Mouse (Mus musculus): ENCODE data around the gene Carmil2. TPM values are rescaled to one million over a fixed set of nuclear protein-coding genes. Genes with fewer than 3 reads are reported as not detected.
A peak's percentile ranks its signal among the peaks of the same experiment; 100 is the strongest.

Gene Carmil2
- total and polyA plus RNA-seq, 3 experiments: 9.5 to 62.7 TPM; not detected in 1

DNA sequence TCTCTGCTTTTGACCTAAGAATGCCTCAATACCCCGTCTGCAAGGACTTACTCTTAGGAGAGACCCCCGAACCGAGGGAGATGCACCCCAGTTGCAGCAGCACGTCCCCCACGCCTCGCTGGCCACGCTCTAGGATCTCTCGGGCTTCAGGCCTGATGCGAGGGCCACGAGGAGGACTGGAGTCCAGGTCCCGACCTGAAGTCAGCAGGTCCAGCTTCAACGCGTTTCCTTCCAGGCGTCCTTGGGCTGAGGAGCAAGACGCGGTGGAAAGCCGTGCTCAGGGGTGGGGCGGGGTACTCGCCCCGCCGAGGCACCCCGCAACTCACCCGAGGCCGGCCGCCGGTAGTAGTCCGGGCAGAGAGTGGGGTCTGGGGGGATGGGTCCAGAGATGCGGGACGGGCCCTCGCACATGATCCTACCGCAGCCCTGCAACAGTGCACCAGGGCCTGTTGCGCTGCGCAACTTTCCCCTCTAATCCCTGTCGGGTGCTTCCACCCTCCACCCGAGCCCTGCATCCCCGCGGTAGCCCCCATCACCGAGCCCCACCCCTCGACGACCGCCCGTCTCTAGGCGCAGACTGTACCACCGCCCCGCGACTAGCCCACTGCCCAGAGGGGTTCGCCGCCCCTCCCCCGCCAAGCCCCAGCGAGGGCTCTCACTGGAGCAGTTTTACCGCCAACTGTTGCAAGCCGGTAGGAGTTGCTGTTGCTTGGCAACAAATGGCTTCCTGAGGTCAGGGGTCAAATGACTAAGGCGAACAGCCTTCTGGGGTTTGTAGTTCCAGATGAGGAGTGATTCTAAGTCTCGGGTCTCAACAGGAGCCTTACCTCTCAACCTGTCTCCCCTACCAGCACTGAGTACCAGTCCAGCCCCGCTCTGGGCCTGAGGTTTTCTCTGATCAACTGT lies 21.7 kb downstream of the Carmil2 start, which contains the start of the genes 4933405L10Rik and Enkd1:
TSS of gene 4933405L10Rik (plus strand) at position 158 of the 906 bp plus-strand sequence.
TSS of gene Enkd1 (minus strand) at position 713 of the 906 bp plus-strand sequence.
- H3K27me3 ChIP-seq (ENCODE audit: control insufficient read depth in 1 of 2, insufficient read depth in 2 of 2, low read length in 2 of 2): no peaks in the 10 kb centered on the region
- peaks cover 5 to 13% of the 10 kb centered on the region in 2 experiments; a peak in 3 of 4 replicates for H3K4me1 ChIP-seq (ENCODE audit: control insufficient read depth in 1 of 2, insufficient read depth in 2 of 2, low read length in 2 of 2)
- no peaks in the 10 kb centered on the region for H3K9me3 ChIP-seq (replicated peaks; ENCODE audit: insufficient read depth, low read length)
- peaks cover 14% of the 10 kb centered on the region for H3K79me2 ChIP-seq (ENCODE audit: control insufficient read depth, insufficient read depth, low read length, poor library complexity)
- peak; percentile 94 for DNase-seq (ENCODE audit: low read depth, low spot score)
- peak within 1 kb of the TSS; percentile 68 to 93 for H3K4me3 ChIP-seq (ENCODE audit: control insufficient read depth in 1 of 2, insufficient read depth in 1 of 2, low read depth in 2 of 2, low read length in 2 of 2)
- peaks cover 0 to 11% of the 10 kb centered on the region in 2 experiments; a peak in 2 of 4 replicates for H3K36me3 ChIP-seq (ENCODE audit: control insufficient read depth in 1 of 2, insufficient read depth in 2 of 2, low read length in 2 of 2)
- peak within 1 kb of the TSS; percentile 90 for H3K9ac ChIP-seq (ENCODE audit: control insufficient read depth, low read depth, low read length, poor library complexity, severe bottlenecking)
- peak within 1 kb of the TSS; percentile 11 for H3K27ac ChIP-seq (ENCODE audit: control insufficient read depth, low read depth, low read length)
- peak; percentile 91 for TF ChIP-seq CHD2 (IDR thresholded peaks at IDR 0.05; ENCODE audit: low read length)
- no peak for TF ChIP-seq BHLHE40 (IDR thresholded peaks at IDR 0.05; ENCODE audit: borderline replicate concordance, low read depth, low read length)
- no peak for TF ChIP-seq GATA1 (IDR thresholded peaks at IDR 0.05; ENCODE audit: low read depth, low read length)
- TF ChIP-seq UBTF (IDR thresholded peaks at IDR 0.05; ENCODE audit: borderline replicate concordance, insufficient read depth, low read depth, low read length): no peak
- peak; percentile 97 for TF ChIP-seq KAT2A (conservative IDR thresholded peaks at IDR 0.05; ENCODE audit: low read depth, low read length)
- TF ChIP-seq ZMIZ1 (IDR thresholded peaks at IDR 0.05; ENCODE audit: low read depth, low read length): no peak
- no peak for TF ChIP-seq CHD1 (IDR thresholded peaks at IDR 0.05; ENCODE audit: low read depth, low read length)
- TF ChIP-seq NELFE (IDR thresholded peaks at IDR 0.05; ENCODE audit: low read depth, low read length): no peak; the same call in 1 of the 2 replicates
- no peak for TF ChIP-seq MAZ (IDR thresholded peaks at IDR 0.05; ENCODE audit: low read depth, low read length)
- TF ChIP-seq ZKSCAN1 (IDR thresholded peaks at IDR 0.05; ENCODE audit: low read depth, low read length): no peak
- no peak for TF ChIP-seq SMC3 (IDR thresholded peaks at IDR 0.05; ENCODE audit: low read depth, low read length)
- TF ChIP-seq JUND (IDR thresholded peaks at IDR 0.05; ENCODE audit: low read depth, low read length): no peak
- TF ChIP-seq ZNF384 (IDR thresholded peaks at IDR 0.05; ENCODE audit: low read depth, low read length): no peak
- TF ChIP-seq RCOR1 (IDR thresholded peaks at IDR 0.05; ENCODE audit: low read depth, low read length): no peak
- no peak for TF ChIP-seq MAFK (IDR thresholded peaks at IDR 0.05; ENCODE audit: borderline replicate concordance, low read depth, low read length)
- 0 out of 2 replicates have a peak, but pooled peaks have one; percentile 6 for TF ChIP-seq ETS1 (IDR thresholded peaks at IDR 0.05; ENCODE audit: low read depth, low read length)
- TF ChIP-seq GABPA (IDR thresholded peaks at IDR 0.05; ENCODE audit: low read depth, low read length): no peak
- peak; percentile 43; the same call in 1 of the 2 replicates for TF ChIP-seq MYB (IDR thresholded peaks at IDR 0.05; ENCODE audit: low read depth, low read length)
- peak; percentile 61 to 62; a peak in 3 of 4 replicates for TF ChIP-seq POLR2A (IDR thresholded peaks at IDR 0.05; ENCODE audit: control insufficient read depth in 1 of 2, insufficient read depth in 1 of 2, low read depth in 1 of 2, low read length in 2 of 2, poor library complexity in 1 of 2)
- no peak; a peak in 2 of 4 replicates for TF ChIP-seq EP300 (IDR thresholded peaks at IDR 0.05; ENCODE audit: low read depth in 1 of 2, low read length in 2 of 2)
- no peak for TF ChIP-seq POLR2AphosphoS2 (IDR thresholded peaks at IDR 0.05; ENCODE audit: low read length)
- TF ChIP-seq TCF12 (IDR thresholded peaks at IDR 0.05; ENCODE audit: low read depth, low read length): no peak
- peak; percentile 79 for TF ChIP-seq ELF1 (IDR thresholded peaks at IDR 0.05; ENCODE audit: low read depth, low read length)
- TF ChIP-seq MAX (IDR thresholded peaks at IDR 0.05; ENCODE audit: low read length): peak; percentile 46; the same call in 1 of the 2 replicates
- peak; percentile 69 for TF ChIP-seq USF1 (IDR thresholded peaks at IDR 0.05; ENCODE audit: low read depth, low read length)
- peak; percentile 20; the same call in 1 of the 2 replicates for TF ChIP-seq NRF1 (IDR thresholded peaks at IDR 0.05; ENCODE audit: insufficient read depth, low read depth, low read length, poor library complexity, severe bottlenecking)
- no peak for TF ChIP-seq USF2 (IDR thresholded peaks at IDR 0.05; ENCODE audit: borderline replicate concordance in 1 of 2, insufficient read depth in 1 of 2, low read depth in 1 of 2, low read length in 2 of 2)
- peak; percentile 99 for TF ChIP-seq HCFC1 (IDR thresholded peaks at IDR 0.05; ENCODE audit: low read depth, low read length)
- no peak for TF ChIP-seq RAD21 (IDR thresholded peaks at IDR 0.05; ENCODE audit: low read depth, low read length)
- peak; percentile 97 for TF ChIP-seq E2F4 (IDR thresholded peaks at IDR 0.05; ENCODE audit: borderline replicate concordance, low read depth, low read length)
- no peak for TF ChIP-seq MEF2A (IDR thresholded peaks at IDR 0.05; ENCODE audit: extremely low read depth, insufficient replicate concordance, low read depth, low read length, poor library complexity, severe bottlenecking)
- TF ChIP-seq MXI1 (IDR thresholded peaks at IDR 0.05; ENCODE audit: low read depth, low read length): peak; percentile 77
- TF ChIP-seq MYC (IDR thresholded peaks at IDR 0.05; ENCODE audit: low read depth, low read length): no peak
- no peak for TF ChIP-seq TAL1 (IDR thresholded peaks at IDR 0.05; ENCODE audit: low read length)
- TF ChIP-seq SIN3A (IDR thresholded peaks at IDR 0.05; ENCODE audit: low read length): peak; percentile 99

Measured in MEL (cell line).